Mouse (Mus musculus): ENCODE data around the gene Tecta.

The Tecta gene

DNA sequence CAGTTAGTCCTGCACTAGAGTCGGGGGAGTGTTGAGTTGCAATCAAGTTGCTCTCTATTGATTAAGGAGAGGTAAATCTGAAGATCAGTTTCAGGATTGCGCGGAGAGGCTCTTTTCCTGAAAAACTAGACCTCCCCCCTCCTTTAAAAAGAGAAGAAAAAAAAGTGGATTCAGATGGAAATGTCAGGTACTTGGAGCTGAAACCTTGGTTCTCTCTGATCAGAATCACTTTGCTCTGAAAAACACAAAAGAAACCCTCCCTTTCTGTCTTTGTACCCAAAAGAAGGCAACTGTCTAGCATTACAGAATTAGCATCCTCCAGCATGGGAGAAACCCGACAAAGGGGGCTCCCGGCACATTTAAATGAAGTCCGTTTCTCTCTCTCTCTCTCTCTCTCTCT lies at the start of gene Tecta:
Gene Tecta, minus strand, starts transcription at position 101 of the 400 bp plus-strand sequence.
- DNase-seq (ENCODE audit: low spot score) = no peak

DNA sequence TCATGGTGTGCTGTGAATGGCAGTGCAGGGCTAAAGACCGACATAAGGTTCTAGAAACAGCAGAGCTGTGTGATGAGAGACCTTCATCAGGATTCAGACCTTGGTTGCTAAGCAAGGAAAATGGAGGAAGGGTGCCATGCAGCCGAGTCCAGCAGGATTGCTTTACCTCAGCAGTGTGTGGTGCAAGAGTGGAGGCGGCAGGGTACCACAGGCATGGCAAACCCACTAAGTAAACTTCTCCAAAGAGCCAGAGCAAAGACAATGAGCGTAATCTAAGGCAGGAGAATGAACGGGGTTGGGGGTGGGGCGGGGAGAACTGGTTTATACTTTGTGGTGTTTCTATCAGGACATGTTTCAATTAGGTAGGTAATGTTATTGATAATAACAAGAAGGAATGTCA lies 49.3 kb upstream of the Tecta start:
- DNase-seq (ENCODE audit: low spot score) = no peak

DNA sequence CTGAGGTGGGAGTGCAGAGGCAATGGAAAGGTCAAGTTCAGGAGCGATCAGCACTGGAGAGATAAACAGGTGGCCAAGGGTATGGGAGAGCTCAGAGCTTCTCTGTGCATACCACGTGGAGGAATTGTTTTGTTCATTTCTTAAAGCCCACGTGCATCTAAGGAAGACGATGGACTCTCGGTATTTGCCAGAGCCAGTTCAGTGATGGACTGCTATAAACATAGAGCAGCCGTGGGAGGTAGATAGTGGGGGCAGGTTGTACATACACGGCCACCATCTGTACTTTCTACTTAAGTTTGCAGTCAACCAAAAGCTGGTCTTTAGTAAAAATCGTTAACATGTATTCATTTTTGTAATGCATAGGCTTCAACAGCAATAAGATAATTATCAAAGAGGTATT lies 42.4 kb upstream of the Tecta start:
- no peak for DNase-seq (ENCODE audit: low spot score)

DNA sequence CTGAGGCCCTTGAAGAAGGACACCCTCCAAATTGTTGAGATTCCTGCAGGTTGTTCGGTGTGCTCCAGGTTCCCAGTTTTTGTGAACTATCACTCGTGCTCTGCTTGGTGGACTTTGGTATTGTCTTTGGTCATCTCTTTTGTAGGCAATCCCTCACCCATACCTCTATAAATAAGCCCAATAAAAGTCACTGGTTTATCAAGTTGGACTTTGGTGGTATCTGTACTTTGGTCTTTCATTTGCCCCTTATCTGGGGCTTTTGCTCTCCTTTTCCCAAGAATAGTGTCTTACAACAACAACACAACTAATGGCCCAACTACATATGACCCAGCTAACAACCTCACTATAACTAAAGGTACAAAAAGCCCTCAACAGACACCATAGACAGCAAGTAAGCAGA lies 41.5 kb upstream of the Tecta start:
- no peak for DNase-seq (ENCODE audit: low spot score)

DNA sequence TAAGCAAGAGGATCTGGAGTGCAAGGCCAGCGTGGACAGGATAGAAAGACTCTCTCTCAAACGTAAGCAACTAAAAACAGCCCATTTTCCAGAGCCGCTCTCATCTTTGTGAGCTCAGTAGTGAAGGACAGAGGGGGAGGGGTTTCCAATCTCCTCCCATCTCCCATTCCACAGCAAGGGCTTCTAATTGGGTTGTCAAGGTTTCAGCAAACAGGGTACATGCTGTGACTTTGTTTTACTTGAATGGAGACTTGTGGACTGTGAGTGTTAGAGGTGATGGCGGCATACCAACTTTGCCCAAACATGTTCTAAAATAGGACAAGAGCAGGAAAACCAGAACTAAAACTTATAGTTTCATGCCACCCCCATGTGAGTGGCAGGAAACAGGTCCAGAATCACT lies 39.7 kb upstream of the Tecta start:
- no peak for DNase-seq (ENCODE audit: low spot score)

DNA sequence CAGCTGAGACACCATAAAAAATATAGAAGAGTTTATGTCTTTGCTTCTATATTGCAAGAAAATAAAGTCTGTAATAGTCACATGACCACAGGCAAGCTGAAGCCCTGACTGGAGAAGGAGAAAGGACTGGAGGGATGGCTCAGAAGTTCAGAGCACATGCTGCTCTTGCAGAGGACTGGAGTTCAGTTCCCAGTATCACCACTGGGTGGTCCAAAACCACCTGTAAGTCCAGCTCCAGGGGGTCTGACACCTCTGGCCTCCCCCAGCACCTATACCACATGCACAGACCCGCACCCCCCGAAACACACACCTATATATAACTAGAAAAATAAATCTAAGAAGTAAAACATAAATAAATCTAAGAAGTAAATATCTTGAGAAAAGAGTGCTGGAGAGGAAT lies 32.4 kb upstream of the Tecta start:
- no peak for DNase-seq (ENCODE audit: low spot score)

DNA sequence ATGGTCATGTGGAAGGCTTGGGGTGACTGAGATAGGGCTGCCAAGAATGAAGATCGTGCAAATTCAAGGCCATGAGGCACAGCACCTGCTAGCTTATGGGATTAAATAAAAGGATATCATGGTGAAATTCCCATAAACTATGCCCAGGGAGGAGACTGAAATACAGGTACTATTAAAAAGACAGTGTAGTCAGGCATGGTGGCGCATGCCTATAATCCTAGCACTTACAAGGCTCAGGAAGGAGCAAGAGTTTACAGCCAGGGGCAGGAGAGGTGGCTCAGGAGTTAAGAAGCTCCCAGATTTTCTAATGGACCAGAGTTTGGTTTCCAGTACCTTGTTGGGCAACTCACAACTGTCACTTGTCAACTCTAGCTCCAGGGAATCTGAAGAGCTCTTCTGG lies 31.9 kb upstream of the Tecta start:
- no peak for DNase-seq (ENCODE audit: low spot score)

DNA sequence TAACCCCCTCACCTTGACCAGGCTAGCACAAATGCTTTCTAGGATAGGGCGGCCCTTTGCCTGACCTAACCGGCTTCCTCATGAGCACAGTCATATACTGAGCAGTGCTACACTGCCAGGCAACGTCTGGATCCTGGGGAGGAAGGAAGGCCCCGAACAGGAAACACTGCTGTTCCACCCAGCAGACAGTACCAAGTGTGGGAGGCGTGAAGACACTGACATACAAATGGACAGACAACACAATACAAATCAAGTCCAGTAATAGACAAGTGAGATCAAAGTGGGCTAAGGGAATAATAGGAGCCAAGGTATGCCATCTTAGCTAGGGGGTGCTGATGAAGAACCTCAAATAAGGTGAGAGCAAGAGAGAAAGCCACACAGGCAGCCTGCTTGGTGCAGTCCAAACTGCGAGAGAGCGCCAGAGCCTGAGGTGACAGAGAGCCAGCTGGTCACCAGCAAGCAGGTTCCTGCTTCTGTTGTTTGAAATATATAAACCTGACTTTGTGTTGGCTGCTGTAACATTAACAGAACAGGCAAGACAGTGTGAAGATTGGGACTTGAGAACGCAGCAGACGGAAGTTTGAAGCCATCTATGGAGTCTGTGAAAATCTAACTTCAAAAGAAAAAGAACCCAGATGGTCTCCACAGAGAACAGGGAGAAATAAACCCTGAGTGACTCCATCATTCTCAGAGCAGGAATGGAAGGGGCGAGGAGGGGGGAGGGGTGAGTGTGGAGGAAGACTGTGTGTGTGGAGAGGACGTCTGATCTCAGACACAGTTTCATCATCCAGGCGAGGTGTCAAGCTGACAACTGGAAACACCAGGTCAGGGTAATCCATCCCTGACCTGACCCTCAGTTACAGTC lies 28.6 kb upstream of the Tecta start:
- DNase-seq (ENCODE audit: low spot score) = no peak

DNA sequence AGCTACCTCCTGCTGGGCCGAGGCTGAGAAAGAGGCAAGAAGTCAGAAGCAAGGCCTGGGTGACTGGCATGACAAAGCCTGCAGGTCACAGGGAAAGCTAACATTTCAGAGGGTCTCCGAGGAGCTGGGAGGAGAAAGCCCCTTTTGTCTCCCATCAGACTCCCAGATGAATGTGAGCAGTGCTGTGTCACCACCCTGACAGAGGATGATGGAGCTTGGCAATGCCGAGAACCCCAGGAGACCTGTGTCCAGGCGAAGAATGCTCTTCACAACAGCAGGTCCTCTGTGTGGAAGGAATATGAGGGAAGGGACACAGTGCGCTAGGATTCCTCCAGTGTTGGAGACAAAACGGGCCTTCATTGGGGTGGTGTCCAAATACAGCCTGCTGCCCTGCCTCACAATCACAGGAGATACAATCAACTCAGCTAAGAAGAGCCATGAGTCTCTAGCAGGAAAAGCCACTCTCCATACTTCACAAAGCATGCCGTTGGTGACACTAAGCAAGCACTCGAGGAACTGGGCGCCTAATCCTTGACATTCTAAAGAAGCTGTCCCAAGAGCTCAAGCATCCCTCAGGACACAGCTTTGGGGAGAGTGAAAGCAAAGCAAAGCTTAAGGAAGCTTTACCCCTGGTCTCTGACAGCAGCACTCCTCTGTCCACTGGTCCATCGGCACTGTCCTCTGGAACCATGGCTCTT lies 27.1 kb upstream of the Tecta start:
- no peak for DNase-seq (ENCODE audit: low spot score)

DNA sequence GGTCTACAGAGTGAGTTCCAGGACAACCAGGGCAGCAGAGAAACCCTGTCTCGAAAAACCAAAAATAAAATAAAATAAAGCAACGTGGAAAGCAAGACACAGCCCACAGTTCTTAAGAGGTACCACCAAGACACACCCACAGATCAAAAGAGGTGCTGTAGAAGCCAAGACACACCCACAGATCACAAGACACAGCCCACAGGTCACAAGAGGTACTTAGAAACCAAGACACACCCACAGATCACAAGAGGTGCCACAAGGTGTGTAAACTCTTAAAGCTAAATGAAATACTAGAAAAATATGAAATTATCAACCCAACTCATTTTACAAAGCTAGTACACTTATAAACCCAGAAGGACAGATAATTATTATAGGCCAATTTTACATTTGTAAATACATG lies 23.9 kb upstream of the Tecta start:
- DNase-seq (ENCODE audit: low spot score) = no peak

DNA sequence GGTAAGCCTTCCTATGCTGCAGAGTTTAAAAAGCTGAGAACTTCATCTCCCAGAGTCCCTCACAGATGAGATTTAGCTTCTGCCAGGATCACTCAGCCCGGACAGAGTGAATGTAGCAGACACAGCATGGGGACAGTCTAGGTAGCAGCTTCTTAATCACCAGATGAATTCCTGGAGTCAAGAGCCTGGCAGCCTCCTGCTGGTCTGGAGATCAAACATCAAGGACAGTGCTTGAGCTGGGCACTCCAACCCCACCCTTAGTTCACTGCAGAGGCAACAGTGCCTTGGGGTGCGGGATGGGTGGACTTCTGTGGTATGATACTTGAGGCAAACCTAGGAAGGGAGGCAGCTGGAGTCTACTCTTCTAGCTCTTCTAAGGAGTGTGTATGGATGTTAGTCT lies 20.0 kb upstream of the Tecta start:
- no peak for DNase-seq (ENCODE audit: low spot score)

DNA sequence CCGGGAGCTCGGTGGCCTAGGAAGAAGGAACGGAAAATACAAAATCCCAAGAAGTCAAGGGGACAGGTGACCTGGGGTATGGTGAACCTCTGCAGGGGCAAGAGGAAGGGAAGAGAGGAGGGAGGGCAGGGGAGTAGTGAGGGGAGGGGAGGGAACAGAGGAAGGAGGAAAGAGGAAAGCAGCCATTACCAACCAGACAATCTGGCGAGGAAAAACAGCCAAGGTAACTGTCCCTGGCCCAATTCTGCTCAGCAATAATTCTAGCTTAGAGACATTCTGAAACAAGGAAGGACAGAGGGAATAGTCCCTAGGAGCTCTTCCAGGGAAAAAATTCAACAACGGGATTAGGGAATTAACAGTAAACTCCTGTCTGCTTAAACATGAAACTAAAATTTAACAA lies 19.1 kb upstream of the Tecta start:
- DNase-seq (ENCODE audit: low spot score) = no peak

DNA sequence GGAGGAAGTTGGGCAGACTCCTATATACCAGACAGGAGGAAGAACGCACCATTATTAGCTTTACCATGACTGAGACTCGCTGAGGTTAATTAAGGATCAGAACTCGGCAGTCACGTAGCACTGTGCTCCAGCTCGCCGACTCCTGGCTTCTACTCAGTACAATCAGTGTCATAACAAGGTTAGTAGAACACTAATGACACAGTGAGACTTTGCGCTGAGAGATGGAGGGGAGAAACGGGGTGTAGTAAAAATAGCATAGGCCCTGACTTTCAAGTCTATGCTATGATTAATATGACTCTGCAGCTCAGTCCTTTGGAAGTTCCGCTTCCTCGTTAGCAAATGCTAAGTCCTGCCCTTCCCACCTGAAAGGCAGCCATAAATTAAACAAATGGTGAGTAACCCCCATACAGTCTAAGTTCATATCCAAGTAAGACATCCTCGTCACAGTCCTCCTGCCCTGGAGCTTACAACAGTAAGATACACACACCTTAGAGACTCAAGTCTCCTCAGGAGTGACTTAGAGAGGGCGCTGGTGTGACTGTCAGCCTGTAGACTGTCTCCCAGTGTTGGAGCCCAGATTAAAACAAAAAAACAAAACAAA lies 17.7 kb upstream of the Tecta start:
- DNase-seq (ENCODE audit: low spot score) = no peak

DNA sequence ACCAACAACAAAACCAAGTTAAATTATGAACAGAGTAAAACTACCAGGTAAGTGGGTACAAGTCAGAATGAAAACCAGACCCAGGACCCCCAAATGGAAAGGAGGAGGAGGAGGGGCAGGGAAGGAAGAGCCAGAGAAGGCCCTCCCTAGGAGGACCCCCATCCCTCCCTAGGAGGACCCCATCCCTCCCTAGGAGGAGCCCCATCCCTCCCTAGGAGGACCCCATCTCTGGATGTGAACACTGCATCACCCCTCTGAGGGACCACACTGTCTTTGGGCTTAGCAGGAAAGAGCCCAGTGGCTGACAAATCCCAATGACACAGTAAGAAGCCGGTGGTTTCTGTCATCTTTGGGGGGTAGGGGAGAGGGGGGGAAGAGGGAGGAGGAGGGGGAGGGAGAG lies 15.5 kb upstream of the Tecta start:
- no peak for DNase-seq (ENCODE audit: low spot score)

DNA sequence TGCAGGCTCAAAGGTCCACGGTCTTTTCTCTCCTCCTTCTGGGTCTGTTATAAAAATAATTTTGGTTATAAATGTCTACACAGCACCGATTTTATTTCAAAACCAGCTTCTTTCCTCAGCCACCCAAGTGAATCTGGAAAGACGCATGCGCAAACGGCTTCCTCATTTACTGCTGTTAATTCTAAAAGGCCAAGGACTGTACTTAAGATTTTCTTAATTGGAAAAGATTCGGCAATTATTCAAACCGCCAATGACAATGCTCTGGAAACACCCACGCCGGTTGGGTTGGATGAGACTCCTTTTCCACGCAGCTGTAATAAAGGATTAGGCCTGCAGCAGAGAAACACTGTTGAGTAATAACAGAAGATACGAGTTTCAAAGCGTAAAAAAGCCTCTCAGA lies 13.6 kb upstream of the Tecta start:
- no peak for DNase-seq (ENCODE audit: low spot score)

DNA sequence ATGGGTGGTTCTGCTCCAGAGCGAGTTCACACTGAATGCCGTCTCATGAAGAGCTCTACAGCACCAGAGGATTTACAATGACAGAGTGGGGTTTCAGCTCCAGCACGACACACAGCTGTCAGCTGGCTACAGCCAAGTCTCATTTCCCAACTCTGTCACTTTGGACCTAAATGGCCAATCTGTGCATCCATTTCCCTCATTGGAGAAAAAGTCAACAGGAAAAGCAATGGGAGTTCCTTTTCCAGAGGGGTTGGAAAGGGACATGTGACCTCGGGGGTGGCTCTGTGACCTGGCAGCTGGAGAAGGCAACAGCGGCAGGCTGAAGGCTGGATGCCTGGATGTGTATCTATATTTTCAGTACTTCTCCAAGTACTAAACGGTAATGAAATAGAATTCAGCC lies 11.6 kb upstream of the Tecta start:
- DNase-seq (ENCODE audit: low spot score) = no peak

DNA sequence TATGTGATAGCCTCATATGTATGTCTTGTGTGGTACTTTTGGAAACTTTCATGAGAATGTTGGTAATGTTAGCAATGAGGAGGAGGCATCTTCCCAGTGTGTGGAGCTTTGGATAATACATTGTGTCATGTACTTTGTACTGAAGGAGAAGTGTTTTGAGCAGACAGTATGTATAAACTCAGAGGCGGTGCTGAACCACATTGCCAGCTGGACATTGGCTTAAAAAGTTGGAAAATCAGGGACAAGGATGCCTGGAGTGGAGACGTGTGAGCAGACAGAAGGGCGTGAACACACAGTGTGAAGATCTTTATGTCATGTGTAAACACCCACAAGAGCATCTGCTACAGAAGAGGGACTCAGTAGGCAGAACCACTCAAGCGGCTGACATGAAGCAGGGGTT lies 6.0 kb upstream of the Tecta start:
- DNase-seq (ENCODE audit: low spot score) = no peak

DNA sequence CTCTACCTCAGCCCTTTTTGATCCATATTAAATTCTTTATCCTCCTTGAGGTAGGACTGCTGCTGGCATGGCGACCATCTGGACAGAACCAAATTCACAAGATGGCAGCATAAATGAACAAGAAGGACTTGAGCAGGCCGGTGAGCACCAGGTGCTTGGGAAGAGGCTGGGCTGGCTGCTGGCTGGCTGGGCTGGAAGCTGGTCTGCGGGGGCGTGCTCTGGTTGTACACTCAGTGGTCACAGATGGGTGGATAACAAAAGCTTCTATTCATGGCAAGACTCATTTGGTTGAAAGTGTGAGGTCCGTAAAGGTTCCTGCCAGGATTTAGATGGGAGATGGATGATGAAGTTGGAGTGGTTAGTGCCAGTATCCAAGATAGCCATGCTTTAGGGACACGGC lies 1.8 kb upstream of the Tecta start:
- DNase-seq (ENCODE audit: low spot score) = no peak

DNA sequence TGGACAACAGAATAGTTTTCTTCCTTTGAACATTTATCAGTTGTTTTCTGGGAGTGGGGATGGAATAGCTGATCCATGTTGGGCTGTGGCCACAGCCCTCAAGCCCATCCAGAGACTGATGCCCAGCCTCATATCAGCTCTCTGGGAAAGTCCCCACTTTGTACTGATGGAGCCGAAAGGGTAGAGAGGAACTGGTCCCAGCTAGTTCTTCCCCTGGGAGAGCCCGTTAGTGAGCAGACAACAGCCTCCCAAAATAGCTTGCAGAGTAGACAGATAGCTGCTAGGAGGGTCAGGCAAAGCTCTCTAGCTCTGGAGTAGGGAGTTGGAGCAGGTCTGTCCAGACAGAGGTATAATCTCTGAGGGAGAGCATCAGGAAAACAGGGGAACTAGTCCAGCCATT lies 3.6 kb downstream of the Tecta start:
- no peak for DNase-seq (ENCODE audit: low spot score)

DNA sequence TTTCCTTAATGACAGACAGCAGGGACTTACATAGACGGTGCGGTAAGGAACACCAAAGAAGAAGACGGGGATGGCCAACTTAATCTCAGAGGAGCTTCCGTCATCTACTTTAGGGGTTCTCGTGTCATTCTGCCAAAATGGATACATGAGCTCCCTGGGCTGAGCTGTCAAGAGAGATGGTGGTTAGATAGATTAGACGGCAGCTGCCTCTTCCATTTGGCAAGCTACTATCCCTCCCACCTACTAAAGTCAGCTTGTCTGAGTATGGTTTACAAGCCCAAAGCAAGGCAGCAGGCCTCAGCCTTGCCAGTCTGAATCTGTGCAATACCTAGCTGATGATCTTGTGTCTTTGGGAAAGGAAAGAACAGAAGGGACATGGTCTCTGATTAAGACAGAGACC lies 4.8 kb downstream of the Tecta start:
- DNase-seq (ENCODE audit: low spot score) = no peak

DNA sequence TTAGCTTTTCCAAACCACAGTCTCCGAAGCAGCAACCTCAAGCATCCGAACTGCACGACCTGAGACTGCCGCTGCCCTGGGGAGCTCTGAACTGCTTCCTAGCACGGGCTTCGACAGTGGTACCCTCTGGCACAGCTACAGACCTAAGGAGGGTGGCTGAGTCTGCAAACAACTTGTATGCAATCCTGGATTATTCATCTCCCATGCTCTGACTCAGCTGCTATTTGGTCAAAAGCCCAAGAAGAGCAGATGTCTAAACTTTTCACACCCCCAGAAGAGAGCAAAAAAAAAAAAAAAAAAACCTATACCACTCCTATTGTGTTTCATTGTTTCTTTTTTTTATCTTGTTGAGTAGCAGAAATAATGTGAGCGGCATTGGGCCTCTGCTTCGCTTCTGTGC lies 5.4 kb downstream of the Tecta start:
- DNase-seq (ENCODE audit: low spot score) = no peak

DNA sequence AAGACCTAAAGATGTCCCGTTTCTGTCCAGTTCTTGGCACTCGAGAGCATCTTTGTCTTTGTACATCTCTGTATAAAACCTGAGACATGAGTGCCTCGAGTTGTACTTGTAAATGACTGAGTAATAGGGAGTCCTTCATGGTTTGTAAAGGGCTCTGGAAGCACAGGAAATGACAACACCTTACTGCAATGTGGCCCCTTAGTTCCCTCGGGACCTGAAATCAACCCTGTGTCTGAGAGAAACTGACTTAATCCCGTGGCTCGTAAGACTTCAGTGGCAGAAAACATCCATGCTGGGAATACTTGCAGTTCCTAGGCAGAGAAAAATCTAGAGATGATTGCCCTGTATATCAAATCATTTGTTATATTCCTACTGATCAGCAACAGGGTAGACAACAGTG lies 6.8 kb downstream of the Tecta start:
- no peak for DNase-seq (ENCODE audit: low spot score)

DNA sequence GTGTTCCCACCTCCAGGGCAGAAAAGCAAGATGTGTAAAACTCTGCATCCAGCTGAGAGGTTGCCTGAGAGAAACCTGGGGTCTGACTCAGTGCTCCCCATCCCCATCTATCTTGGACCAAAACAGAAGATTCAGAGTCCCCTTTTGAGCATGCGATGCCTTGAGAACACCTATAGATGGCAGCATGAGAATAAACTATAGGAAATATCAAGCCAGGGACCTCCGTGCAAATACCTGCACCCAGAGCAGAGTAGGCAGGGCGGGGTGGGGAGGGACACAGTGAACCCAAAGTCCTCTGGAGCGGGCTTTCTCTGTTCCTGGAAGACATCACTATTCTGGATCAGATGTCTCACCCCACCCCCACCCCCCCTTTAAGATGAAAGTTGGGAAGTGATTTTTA lies 11.2 kb downstream of the Tecta start:
- DNase-seq (ENCODE audit: low spot score) = no peak

Measured in spleen, adult 12 weeks (tissue).